Mouse (Mus musculus): ENCODE results near the gene St6gal1.

St6gal1 gene

GRCm38 (mm10) chr16:23337317-23337716 is 112.8 kb downstream of the St6gal1 start:
- H3K4me1 ChIP-seq (replicated peaks; ENCODE audit: low read depth, low read length) = no peaks in the 10 kb centered on the region
- no peak overlapping the region for H3K4me3 ChIP-seq (replicated peaks; ENCODE audit: low read length)
- no peaks in the 10 kb centered on the region for H3K27me3 ChIP-seq (ENCODE audit: insufficient read depth, low read length)
- no peak for TF ChIP-seq CTCF (conservative IDR thresholded peaks at IDR 0.05; ENCODE audit: low read length)
- TF ChIP-seq POU5F1 (IDR thresholded peaks at IDR 0.05; ENCODE audit: borderline replicate concordance, low read length) = no peak
- TF ChIP-seq NANOG (IDR thresholded peaks at IDR 0.05; ENCODE audit: borderline replicate concordance, low read length) = no peak
- H3K9me3 ChIP-seq (ENCODE audit: low read length) = peaks cover 10% of the 10 kb centered on the region; the same call in 1 of the 2 replicates
- no peaks in the 10 kb centered on the region for H3K36me3 ChIP-seq (ENCODE audit: insufficient read depth, low read length)

GRCm38 (mm10) chr16:23341254-23341653 is 116.7 kb downstream of the St6gal1 start:
- no peaks in the 10 kb centered on the region for H3K27me3 ChIP-seq (ENCODE audit: insufficient read depth, low read length)
- no peak overlapping the region for H3K4me3 ChIP-seq (replicated peaks; ENCODE audit: low read length)
- TF ChIP-seq POU5F1 (IDR thresholded peaks at IDR 0.05; ENCODE audit: borderline replicate concordance, low read length) (no peak), NANOG (IDR thresholded peaks at IDR 0.05; ENCODE audit: borderline replicate concordance, low read length) (no peak), CTCF (conservative IDR thresholded peaks at IDR 0.05; ENCODE audit: low read length) (no peak)
- H3K9me3 ChIP-seq (ENCODE audit: low read length) = peaks cover 13% of the 10 kb centered on the region; the same call in 1 of the 2 replicates
- H3K36me3 ChIP-seq (ENCODE audit: insufficient read depth, low read length) = no peaks in the 10 kb centered on the region
- no peaks in the 10 kb centered on the region for H3K4me1 ChIP-seq (replicated peaks; ENCODE audit: low read depth, low read length)

- no peaks in the 10 kb centered on the region for H3K27me3 ChIP-seq (ENCODE audit: insufficient read depth, low read length)
- no peaks in the 10 kb centered on the region for H3K9me3 ChIP-seq (ENCODE audit: low read length)
- H3K4me3 ChIP-seq (replicated peaks; ENCODE audit: low read length) = no peak overlapping the region
- no peaks in the 10 kb centered on the region for H3K36me3 ChIP-seq (ENCODE audit: insufficient read depth, low read length)
- no peaks in the 10 kb centered on the region for H3K4me1 ChIP-seq (replicated peaks; ENCODE audit: low read depth, low read length)
- TF ChIP-seq NANOG (IDR thresholded peaks at IDR 0.05; ENCODE audit: borderline replicate concordance, low read length) (no peak), CTCF (conservative IDR thresholded peaks at IDR 0.05; ENCODE audit: low read length) (no peak), POU5F1 (IDR thresholded peaks at IDR 0.05; ENCODE audit: borderline replicate concordance, low read length) (no peak)
Measured at GRCm38 (mm10) chr16:23350802-23351201, 126.3 kb downstream of the St6gal1 start.

GRCm38 (mm10) chr16:23361031-23361430 is 136.5 kb downstream of the St6gal1 start:
- TF ChIP-seq NANOG (IDR thresholded peaks at IDR 0.05; ENCODE audit: borderline replicate concordance, low read length) (no peak), POU5F1 (IDR thresholded peaks at IDR 0.05; ENCODE audit: borderline replicate concordance, low read length) (no peak), CTCF (conservative IDR thresholded peaks at IDR 0.05; ENCODE audit: low read length) (no peak)
- Histone ChIP-seq H3K4me3 (replicated peaks; ENCODE audit: low read length) (no peak overlapping the region), H3K36me3 (ENCODE audit: insufficient read depth, low read length) (peaks cover 3% of the 10 kb centered on the region; the same call in 1 of the 2 replicates), H3K9me3 (ENCODE audit: low read length) (peaks cover 5% of the 10 kb centered on the region; the same call in 1 of the 2 replicates), H3K4me1 (replicated peaks; ENCODE audit: low read depth, low read length) (no peaks in the 10 kb centered on the region), H3K27me3 (ENCODE audit: insufficient read depth, low read length) (no peaks in the 10 kb centered on the region)

GRCm38 (mm10) chr16:23361434-23361970 is 137.0 kb downstream of the St6gal1 start:
- TF ChIP-seq CTCF (conservative IDR thresholded peaks at IDR 0.05; ENCODE audit: low read length) (no peak), NANOG (IDR thresholded peaks at IDR 0.05; ENCODE audit: borderline replicate concordance, low read length) (no peak), POU5F1 (IDR thresholded peaks at IDR 0.05; ENCODE audit: borderline replicate concordance, low read length) (no peak)
- H3K36me3 ChIP-seq (ENCODE audit: insufficient read depth, low read length) = peaks cover 3% of the 10 kb centered on the region; the same call in 1 of the 2 replicates
- H3K4me3 ChIP-seq (replicated peaks; ENCODE audit: low read length) = no peak overlapping the region
- H3K4me1 ChIP-seq (replicated peaks; ENCODE audit: low read depth, low read length) = no peaks in the 10 kb centered on the region
- no peaks in the 10 kb centered on the region for H3K27me3 ChIP-seq (ENCODE audit: insufficient read depth, low read length)
- H3K9me3 ChIP-seq (ENCODE audit: low read length) = peaks cover 5% of the 10 kb centered on the region; the same call in 1 of the 2 replicates

GRCm38 (mm10) chr16:23364328-23364990 is 139.9 kb downstream of the St6gal1 start:
- no peaks in the 10 kb centered on the region for H3K36me3 ChIP-seq (ENCODE audit: insufficient read depth, low read length)
- TF ChIP-seq CTCF (conservative IDR thresholded peaks at IDR 0.05; ENCODE audit: low read length) (no peak), POU5F1 (IDR thresholded peaks at IDR 0.05; ENCODE audit: borderline replicate concordance, low read length) (no peak), NANOG (IDR thresholded peaks at IDR 0.05; ENCODE audit: borderline replicate concordance, low read length) (no peak)
- no peaks in the 10 kb centered on the region for H3K9me3 ChIP-seq (ENCODE audit: low read length)
- no peaks in the 10 kb centered on the region for H3K27me3 ChIP-seq (ENCODE audit: insufficient read depth, low read length)
- H3K4me3 ChIP-seq (replicated peaks; ENCODE audit: low read length) = no peak overlapping the region
- H3K4me1 ChIP-seq (replicated peaks; ENCODE audit: low read depth, low read length) = no peaks in the 10 kb centered on the region

GRCm38 (mm10) chr16:23369124-23369523 is 144.6 kb downstream of the St6gal1 start:
- Histone ChIP-seq H3K27me3 (ENCODE audit: insufficient read depth, low read length) (no peaks in the 10 kb centered on the region), H3K4me3 (replicated peaks; ENCODE audit: low read length) (no peak overlapping the region), H3K36me3 (ENCODE audit: insufficient read depth, low read length) (no peaks in the 10 kb centered on the region), H3K9me3 (ENCODE audit: low read length) (no peaks in the 10 kb centered on the region), H3K4me1 (replicated peaks; ENCODE audit: low read depth, low read length) (no peaks in the 10 kb centered on the region)
- TF ChIP-seq NANOG (IDR thresholded peaks at IDR 0.05; ENCODE audit: borderline replicate concordance, low read length) = no peak
- TF ChIP-seq POU5F1 (IDR thresholded peaks at IDR 0.05; ENCODE audit: borderline replicate concordance, low read length) = no peak
- TF ChIP-seq CTCF (conservative IDR thresholded peaks at IDR 0.05; ENCODE audit: low read length) = no peak

GRCm38 (mm10) chr16:23370724-23371123 is 146.2 kb downstream of the St6gal1 start:
- Histone ChIP-seq H3K36me3 (ENCODE audit: insufficient read depth, low read length) (no peaks in the 10 kb centered on the region), H3K4me3 (replicated peaks; ENCODE audit: low read length) (no peak overlapping the region), H3K4me1 (replicated peaks; ENCODE audit: low read depth, low read length) (no peaks in the 10 kb centered on the region), H3K9me3 (ENCODE audit: low read length) (no peaks in the 10 kb centered on the region), H3K27me3 (ENCODE audit: insufficient read depth, low read length) (no peaks in the 10 kb centered on the region)
- TF ChIP-seq POU5F1 (IDR thresholded peaks at IDR 0.05; ENCODE audit: borderline replicate concordance, low read length) (no peak), NANOG (IDR thresholded peaks at IDR 0.05; ENCODE audit: borderline replicate concordance, low read length) (no peak), CTCF (conservative IDR thresholded peaks at IDR 0.05; ENCODE audit: low read length) (no peak)
